Mouse (Mus musculus): ENCODE data around the gene Vcp.

GRCm38 (mm10) chr4:43001272-43001671, 965 bp upstream of the Vcp start:
- TF ChIP-seq EP300 (IDR thresholded peaks at IDR 0.05), result no peak
- no peak for TF ChIP-seq CTCF (IDR thresholded peaks at IDR 0.05)

Measured in lung, postnatal 0 days (tissue).